In genomic region chr17:29237267-29237771, GRCm38 (mm10) we compare ENCODE assay signal across 7 mouse cellular contexts. TPM values are rescaled to one million over a fixed set of nuclear protein-coding genes. Genes with fewer than 3 reads are reported as not detected.
DNase-seq lines count a peak whose midpoint lies in the region; TF ChIP-seq lines count a peak whose summit lies in the region.

No protein-coding gene starts in this region.

- peaks cover 7% of the 10 kb centered on the region; the same call in 1 of the 2 replicates for H3K4me1 ChIP-seq in lung, adult 2 months (ENCODE audit: control insufficient read depth, insufficient read depth, low read length)
- H3K4me1 ChIP-seq in embryonic fibroblast, embryonic 13.5 days (ENCODE audit: control insufficient read depth, insufficient read depth, low read length) = no peaks in the 10 kb centered on the region
- H3K4me1 ChIP-seq in limb, embryonic 10.5 days = peaks cover 37% of the 10 kb centered on the region
- peaks cover 51% of the 10 kb centered on the region for H3K4me1 ChIP-seq in olfactory bulb, adult 2 months (ENCODE audit: control insufficient read depth, insufficient read depth, low read length)

- H3K27me3 ChIP-seq in limb, embryonic 10.5 days (ENCODE audit: low read depth, poor library complexity, severe bottlenecking) = peaks cover 64% of the 10 kb centered on the region

- DNase-seq in lung, adult 2 months = no peak
- no peak for DNase-seq in lung, adult 18-20 months
- DNase-seq in limb, embryonic 10.5 days (ENCODE audit: low spot score) = peak; percentile 58
- DNase-seq in layer of hippocampus, postnatal 36 days = no peak
- no peak for DNase-seq in gastrocnemius, postnatal 4 days (ENCODE audit: low spot score in 2 of 2)

- no peak overlapping the region for H3K27ac ChIP-seq in embryonic fibroblast, embryonic 13.5 days (ENCODE audit: insufficient read depth, low read length)
- H3K27ac ChIP-seq in limb, embryonic 10.5 days = peak overlapping the region; percentile 79
- no peak overlapping the region for H3K27ac ChIP-seq in olfactory bulb, adult 2 months (ENCODE audit: insufficient read depth, low read depth, low read length)

- 2% methylated on average over 32 of the region's 32 CpGs for WGBS in lung, adult 2 months
- under 1% methylated on average over 32 of the region's 32 CpGs for WGBS in limb, embryonic 10.5 days
- WGBS in olfactory bulb, adult 2 months = 2% methylated on average over 32 of the region's 32 CpGs

- no peak for TF ChIP-seq POLR2A in lung, adult 2 months (IDR thresholded peaks at IDR 0.05; ENCODE audit: borderline replicate concordance, extremely low read depth, low read depth, low read length)
- no peak for TF ChIP-seq POLR2A in embryonic fibroblast, embryonic 13.5 days (IDR thresholded peaks at IDR 0.05; ENCODE audit: low read depth, low read length)
- no peak for TF ChIP-seq POLR2A in olfactory bulb, adult 2 months (IDR thresholded peaks at IDR 0.05; ENCODE audit: insufficient read depth, low read depth, low read length)

- no peak for TF ChIP-seq CTCF in lung, adult 2 months (IDR thresholded peaks at IDR 0.05; ENCODE audit: insufficient read depth, low read length)
- no peak for TF ChIP-seq CTCF in embryonic fibroblast, embryonic 13.5 days (IDR thresholded peaks at IDR 0.05; ENCODE audit: borderline replicate concordance, insufficient read depth, low read length)
- TF ChIP-seq CTCF in olfactory bulb, adult 2 months (IDR thresholded peaks at IDR 0.05; ENCODE audit: insufficient read depth, low read depth, low read length) = no peak

- H3K4me3 ChIP-seq in lung, adult 2 months (replicated peaks; ENCODE audit: extremely low read depth, low read depth, low read length) = peak overlapping the region; percentile 38
- H3K4me3 ChIP-seq in embryonic fibroblast, embryonic 13.5 days (ENCODE audit: insufficient read depth, low read length) = peak overlapping the region; percentile 27
- peak overlapping the region; percentile 76 for H3K4me3 ChIP-seq in limb, embryonic 10.5 days
- peak overlapping the region; percentile 62 for H3K4me3 ChIP-seq in olfactory bulb, adult 2 months (ENCODE audit: insufficient read depth, low read depth, low read length)

- no peaks in the 10 kb centered on the region for H3K36me3 ChIP-seq in limb, embryonic 10.5 days

- no peaks in the 10 kb centered on the region for H3K9me3 ChIP-seq in limb, embryonic 10.5 days (replicated peaks)

RNA-seq across cellular contexts. Expression of gene Cpne5, which starts 0.6 kb away (rescaled TPM):
- polyA plus RNA-seq in lung, adult 2 months (2012; rRNA removed) = 13.6 and 15.7 TPM in 2 replicates
- polyA plus RNA-seq in embryonic fibroblast, embryonic 13.5 days (2011; ENCODE audit: insufficient read length, low read depth, missing spikeins) = not detected in 2 replicates
- 2.0 and 3.2 TPM in 2 replicates for polyA plus RNA-seq in limb, embryonic 10.5 days (2016; fragmentation: Nextera tagmentation; extraction: Ambion mirVana)
- polyA plus RNA-seq in olfactory bulb, adult 2 months (2012; ENCODE audit: insufficient read depth, insufficient read length, low replicate concordance, missing spikeins) = not detected in 2 replicates
- total RNA-seq in layer of hippocampus, postnatal 36 days (2021) = 10 to 100 TPM; 30.4 to 31.7 TPM
- 1 to 10 TPM in 1 of 2 experiments, under 1 TPM in 1; 0.69 to 1.1 TPM for total RNA-seq in gastrocnemius, postnatal 4 days (2021)

RNA-seq across cellular contexts. Expression of gene Ppil1, which starts 26.7 kb away (rescaled TPM):
- 18.7 and 20.7 TPM in 2 replicates for polyA plus RNA-seq in lung, adult 2 months (2012; rRNA removed)
- polyA plus RNA-seq in embryonic fibroblast, embryonic 13.5 days (2011; ENCODE audit: insufficient read length, low read depth, missing spikeins) = 31.5 and 36.8 TPM in 2 replicates
- 239 and 250 TPM in 2 replicates for polyA plus RNA-seq in limb, embryonic 10.5 days (2016; fragmentation: Nextera tagmentation; extraction: Ambion mirVana)
- polyA plus RNA-seq in olfactory bulb, adult 2 months (2012; ENCODE audit: insufficient read depth, insufficient read length, low replicate concordance, missing spikeins) = not detected in 2 replicates
- 10 to 100 TPM; 17.6 to 17.9 TPM for total RNA-seq in layer of hippocampus, postnatal 36 days (2021)
- total RNA-seq in gastrocnemius, postnatal 4 days (2021) = 10 to 100 TPM; 22.1 to 22.8 TPM

RNA-seq across cellular contexts. Expression of gene BC004004, which starts 31.3 kb away (rescaled TPM):
- polyA plus RNA-seq in lung, adult 2 months (2012; rRNA removed) = 56.5 and 70.8 TPM in 2 replicates
- polyA plus RNA-seq in embryonic fibroblast, embryonic 13.5 days (2011; ENCODE audit: insufficient read length, low read depth, missing spikeins) = 103 and 112 TPM in 2 replicates
- 47.9 and 52.9 TPM in 2 replicates for polyA plus RNA-seq in limb, embryonic 10.5 days (2016; fragmentation: Nextera tagmentation; extraction: Ambion mirVana)
- not detected in 2 replicates for polyA plus RNA-seq in olfactory bulb, adult 2 months (2012; ENCODE audit: insufficient read depth, insufficient read length, low replicate concordance, missing spikeins)
- total RNA-seq in layer of hippocampus, postnatal 36 days (2021) = 10 to 100 TPM; 77.6 to 80.4 TPM
- total RNA-seq in gastrocnemius, postnatal 4 days (2021) = 100 to 1,000 TPM in 1 of 2 experiments, 10 to 100 TPM in 1; 98.5 to 101 TPM

Comparison
In these comparisons a context has a peak if more than half of its experiments do, and no peak if none do; other contexts are left out.
1. RNA of gene BC004004, which starts 31.3 kb away (polyA plus RNA-seq): 103 to 112 TPM in embryonic fibroblast, embryonic 13.5 days, 56.5 to 70.8 TPM in lung, adult 2 months and 47.9 to 52.9 TPM in limb, embryonic 10.5 days; not detected in olfactory bulb, adult 2 months; every median in the first group is over 10 times any median in the second.
2. Peak in every context shown above with its lines, with median percentiles within 50 percentile points of each other: H3K4me3 ChIP-seq.